Mouse (Mus musculus) cerebellum, postnatal 10 days (tissue): ENCODE measurements around the gene Dis3l.
"Not testable (repeated sequence)": the region's sequence is repeated elsewhere in the genome, so short reads cannot be mapped to it uniquely, and the experiment has no call there.

Experiments used
- DNase-seq, 2 experiments: peaks; one replicate each; pipeline ENCODE4 v3.0.0; 2021; ENCODE audit warnings: mixed read lengths in 2 of 2

Dis3l gene

GRCm38 (mm10) chr9:64314696-64315095 lies 26.4 kb downstream of the Dis3l start:
- DNase-seq = no peak

GRCm38 (mm10) chr9:64312128-64312527 lies 29.0 kb downstream of the Dis3l start:
- peak in 1 of 2 experiments; percentile 5 for DNase-seq

- DNase-seq = peak; percentile 4 to 6
Measured at GRCm38 (mm10) chr9:64310996-64311785, 29.9 kb downstream of the Dis3l start.

- DNase-seq = no peak
Measured at GRCm38 (mm10) chr9:64306476-64307312, 34.4 kb downstream of the Dis3l start.

- DNase-seq = not testable (repeated sequence)
Measured at GRCm38 (mm10) chr9:64303086-64303485, 38.0 kb downstream of the Dis3l start.

GRCm38 (mm10) chr9:64282404-64282987 lies 58.6 kb downstream of the Dis3l start:
- no peak for DNase-seq

- no peak for DNase-seq
Measured at GRCm38 (mm10) chr9:64281781-64282178, 59.3 kb downstream of the Dis3l start.

GRCm38 (mm10) chr9:64281105-64281780 lies 59.8 kb downstream of the Dis3l start, which contains the start of gene Tipin:
Gene Tipin (plus strand): TSS chr9:64281581.
- DNase-seq = peak; percentile 98

- DNase-seq = no peak
Measured at GRCm38 (mm10) chr9:64278665-64279310, 62.3 kb downstream of the Dis3l start.

GRCm38 (mm10) chr9:64277706-64278105 lies 63.4 kb downstream of the Dis3l start:
- peak; percentile 85 to 88 for DNase-seq

GRCm38 (mm10) chr9:64274919-64275318 lies 66.2 kb downstream of the Dis3l start:
- peak; percentile 18 to 39 for DNase-seq

GRCm38 (mm10) chr9:64274291-64274690 lies 66.8 kb downstream of the Dis3l start:
- DNase-seq = no peak

GRCm38 (mm10) chr9:64273757-64274156 lies 67.3 kb downstream of the Dis3l start:
- DNase-seq = peak in 1 of 2 experiments; percentile 31

- peak; percentile 61 to 71 for DNase-seq
Measured at GRCm38 (mm10) chr9:64272611-64273010, 68.5 kb downstream of the Dis3l start.

- no peak for DNase-seq
Measured at GRCm38 (mm10) chr9:64271249-64271648, 69.8 kb downstream of the Dis3l start.

GRCm38 (mm10) chr9:64268836-64269235 lies 72.3 kb downstream of the Dis3l start:
- not testable (repeated sequence) for DNase-seq

- DNase-seq = no peak
Measured at GRCm38 (mm10) chr9:64268196-64268595, 72.9 kb downstream of the Dis3l start.

- DNase-seq = no peak
Measured at GRCm38 (mm10) chr9:64267231-64267630, 73.9 kb downstream of the Dis3l start.

GRCm38 (mm10) chr9:64264813-64265212 lies 76.3 kb downstream of the Dis3l start:
- DNase-seq = no peak

- DNase-seq = no peak
Measured at GRCm38 (mm10) chr9:64261023-64261422, 80.1 kb downstream of the Dis3l start.

- no peak for DNase-seq
Measured at GRCm38 (mm10) chr9:64259906-64260305, 81.2 kb downstream of the Dis3l start.
